Mouse (Mus musculus) CD4-positive naive resting alpha-beta T cell, adult 57 days (primary cell): Measurements from ENCODE around the gene Egln1. TPM values are rescaled to one million over a fixed set of nuclear protein-coding genes. Genes with fewer than 3 reads are reported as not detected.

Experiments
- total RNA-seq: library from RNA; stranded (reverse); gene quantifications from one replicate; pipeline ENCODE4 v1.2.4, GENCODE M21; 2023

Egln1 gene
- total RNA-seq, result 37.8 TPM

DNA sequence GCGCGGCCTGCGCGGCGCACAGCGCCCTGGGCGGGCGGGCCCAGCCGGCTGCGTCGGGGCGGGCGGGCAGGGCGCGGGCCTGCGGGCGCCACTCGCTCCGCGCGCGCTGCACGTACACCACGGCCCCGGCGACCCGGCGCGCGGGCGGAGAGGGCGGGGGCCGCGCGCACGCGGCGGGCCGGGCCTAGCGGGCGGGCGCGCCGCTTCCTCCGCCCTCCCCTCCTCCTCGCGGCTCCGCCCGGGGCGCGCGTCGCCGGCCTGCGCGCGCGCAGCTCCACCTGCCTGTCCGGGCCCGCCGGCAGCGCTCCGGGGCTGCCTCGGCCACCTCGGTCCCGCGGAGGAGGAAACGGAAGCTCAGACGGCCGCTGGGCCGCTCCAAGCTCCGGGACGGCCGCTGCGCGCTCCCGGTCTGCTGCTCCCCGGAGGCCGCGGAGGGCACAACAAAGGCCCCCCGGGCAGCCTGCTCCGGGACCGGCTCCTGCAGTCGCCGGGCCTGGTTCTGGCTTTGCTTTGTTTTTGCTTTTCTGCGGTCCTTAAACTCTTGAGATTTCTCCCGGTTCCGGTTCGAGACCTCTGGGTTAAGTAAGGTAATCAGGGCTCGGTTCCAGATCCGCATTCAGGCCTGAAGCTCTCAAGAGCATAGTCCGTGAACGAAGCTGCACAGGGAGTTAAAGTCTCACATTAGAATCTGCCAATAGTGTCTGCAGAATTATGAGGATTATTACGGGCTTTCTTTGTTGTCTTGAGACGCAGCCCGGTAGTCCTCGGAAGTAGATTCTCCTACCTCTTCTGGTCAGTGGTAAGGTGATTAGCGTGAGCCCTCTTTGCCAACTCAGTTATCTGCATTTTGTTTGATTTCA is at the start of gene Egln1:
TSS of gene Egln1 (minus strand) at position 116 of the 860 bp plus-strand sequence.

DNA sequence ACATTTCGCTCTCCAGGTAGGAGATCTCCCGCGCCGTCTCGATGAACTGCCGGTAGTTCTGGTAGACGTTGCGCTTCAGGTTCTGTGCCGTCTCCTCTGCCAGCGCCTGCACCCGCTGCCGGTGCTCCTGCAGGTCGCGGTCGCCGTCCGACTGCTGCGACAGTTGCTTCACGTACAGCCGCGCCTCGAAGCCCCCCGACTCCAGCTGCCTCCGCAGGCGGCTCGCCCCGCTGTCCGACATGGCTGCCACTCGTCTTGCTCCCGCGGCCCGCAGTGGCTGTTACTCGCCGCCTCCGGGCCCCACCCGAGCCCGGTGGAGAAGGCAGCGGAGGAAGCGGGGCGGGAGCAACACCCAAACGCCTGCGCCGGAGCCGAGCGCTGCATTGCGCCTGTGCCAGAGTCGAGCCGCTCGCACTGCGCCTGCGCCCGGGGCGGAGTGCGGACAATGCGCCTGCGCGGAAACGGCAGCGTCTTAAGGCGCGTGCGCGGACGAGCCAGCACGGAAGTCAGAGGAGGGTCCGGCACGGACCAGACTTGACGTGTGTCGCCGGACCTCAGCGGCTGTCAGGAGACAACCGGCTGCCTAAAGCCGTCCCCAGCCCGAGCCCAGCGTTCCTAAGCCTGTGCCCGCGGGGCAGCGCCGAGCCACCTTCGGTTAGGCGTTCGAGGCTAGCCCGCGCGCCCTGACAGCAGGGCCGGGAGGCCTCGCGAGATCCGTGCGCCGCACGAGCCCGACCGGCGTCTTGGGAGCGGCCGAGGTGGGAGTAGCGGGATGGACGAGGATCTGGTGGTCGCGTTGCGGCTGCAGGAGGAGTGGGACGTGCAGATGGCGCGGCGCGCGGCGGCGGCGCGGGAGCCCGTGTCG is 51.5 kb downstream of the Egln1 start, which contains the start of the genes Exoc8 and Sprtn:
TSS of gene Exoc8 (minus strand) at position 320 of the 865 bp plus-strand sequence.
TSS of gene Sprtn (plus strand) at position 501 of the 865 bp plus-strand sequence.

DNA sequence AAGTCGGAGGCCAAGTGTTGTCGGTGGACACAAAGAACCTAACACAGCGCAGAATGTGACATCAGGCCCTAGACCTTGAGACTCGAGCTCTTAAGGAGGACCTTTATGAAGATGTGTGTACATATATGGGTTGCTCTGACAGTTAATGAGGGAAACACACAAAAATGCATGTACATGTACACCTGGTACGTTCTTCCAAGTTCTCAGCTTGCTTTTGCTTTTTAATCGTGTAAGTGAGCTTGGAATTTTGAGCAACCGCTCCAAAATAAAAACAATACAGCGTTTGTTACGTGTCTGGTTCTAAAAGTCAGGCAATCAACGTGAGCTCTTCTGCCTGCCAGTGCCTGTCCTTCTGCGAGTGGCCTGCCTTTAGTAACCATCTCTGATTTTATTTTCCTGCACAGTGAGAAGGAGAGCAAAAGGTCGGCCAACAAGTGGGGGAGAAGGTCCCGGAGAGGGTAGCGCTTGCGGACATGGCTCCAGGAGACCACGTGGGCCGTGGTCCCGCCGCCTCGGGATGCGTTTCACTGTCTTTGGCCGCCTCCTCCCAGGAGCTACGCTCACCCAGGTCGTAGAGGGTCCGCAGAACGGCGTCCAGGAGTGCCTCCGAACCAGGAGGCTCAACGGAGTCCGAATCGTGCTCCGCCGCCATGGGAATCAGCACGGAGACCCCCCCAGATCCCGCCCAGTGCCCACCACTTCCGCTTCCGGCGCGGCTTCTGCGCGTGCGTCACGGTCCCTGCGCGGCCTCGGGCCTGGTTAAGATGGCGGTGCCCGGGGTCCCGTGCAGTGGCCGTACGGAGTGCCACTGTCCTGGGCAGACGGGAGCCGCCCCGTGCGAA is 86.6 kb downstream of the Egln1 start, which contains the start of the genes Gnpat and 2810004N23Rik:
TSS of gene Gnpat (plus strand) at position 713 of the 842 bp plus-strand sequence.
TSS of gene 2810004N23Rik (minus strand) at position 800 of the 842 bp plus-strand sequence.

Other genes with a start within 250 kb of the Egln1 start
- 237 TPM for gene Ttc13, start 227.3 kb downstream of the Egln1 start, total RNA-seq
- 36.2 TPM for gene Arv1, start 227.2 kb downstream of the Egln1 start, total RNA-seq
- gene Fam89a, start 197.5 kb downstream of the Egln1 start, total RNA-seq, result 0.59 TPM
- not detected for gene Trim67, start 156.2 kb downstream of the Egln1 start, total RNA-seq
- 61.8 TPM for gene Gnpat, start 86.3 kb downstream of the Egln1 start, total RNA-seq
- gene 2810004N23Rik, start 86.2 kb downstream of the Egln1 start, total RNA-seq, result 24.6 TPM
- gene Exoc8, start 51.6 kb downstream of the Egln1 start, total RNA-seq, result 13.9 TPM
- 35.0 TPM for gene Sprtn, start 51.4 kb downstream of the Egln1 start, total RNA-seq
- gene Tsnax, start 63.7 kb upstream of the Egln1 start, total RNA-seq, result 52.7 TPM
- gene Disc1, start 104.9 kb upstream of the Egln1 start, total RNA-seq, result 2.0 TPM